Mouse (Mus musculus): ENCODE measurements at regions not wholly inside any gene's neighbourhood (a gene's known extent, or its start where the extent isn't known, plus 50 kb on each side); places are given as distances from the start of the nearest gene placed in this dataset.
"Not testable (repeated sequence)": the region's sequence is repeated elsewhere in the genome, so short reads cannot be mapped to it uniquely, and the experiment has no call there.

- DNase-seq: no peak
These were observed 256.3 kb upstream of the Sdr16c6 start for GRCm38 (mm10) chr4:4333472-4334123.

GRCm38 (mm10) chr4:4331105-4331504 lies 253.8 kb upstream of the Sdr16c6 start:
- DNase-seq: no peak

GRCm38 (mm10) chr4:4315651-4316411 lies 238.5 kb upstream of the Sdr16c6 start:
- no peak for DNase-seq

- DNase-seq: no peak
These were observed 234.2 kb upstream of the Sdr16c6 start for GRCm38 (mm10) chr4:4311496-4311895.

- DNase-seq: no peak
These were observed 229.6 kb upstream of the Sdr16c6 start for GRCm38 (mm10) chr4:4306922-4307321.

- DNase-seq: no peak
These were observed 228.5 kb upstream of the Sdr16c6 start for GRCm38 (mm10) chr4:4305740-4306249.

GRCm38 (mm10) chr4:4304666-4305065 lies 227.3 kb upstream of the Sdr16c6 start:
- no peak for DNase-seq

GRCm38 (mm10) chr4:4300189-4300879 lies 223.0 kb upstream of the Sdr16c6 start:
- no peak for DNase-seq

- DNase-seq: peak in 1 of 2 experiments; percentile 2
These were observed 222.3 kb upstream of the Sdr16c6 start for GRCm38 (mm10) chr4:4299631-4300030.

- no peak for DNase-seq
These were observed 172.3 kb upstream of the Sdr16c6 start for GRCm38 (mm10) chr4:4249601-4250000.

GRCm38 (mm10) chr4:4247669-4248068 lies 170.3 kb upstream of the Sdr16c6 start:
- DNase-seq: no peak

GRCm38 (mm10) chr4:4242306-4242980 lies 165.1 kb upstream of the Sdr16c6 start:
- DNase-seq: not testable (repeated sequence)

GRCm38 (mm10) chr4:4226209-4226608 lies 148.9 kb upstream of the Sdr16c6 start:
- DNase-seq: no peak

- DNase-seq: no peak
These were observed 142.4 kb upstream of the Sdr16c6 start for GRCm38 (mm10) chr4:4219701-4220100.

- DNase-seq: no peak
These were observed 134.6 kb upstream of the Sdr16c6 start for GRCm38 (mm10) chr4:4211892-4212291.

GRCm38 (mm10) chr4:4205158-4205557 lies 127.8 kb upstream of the Sdr16c6 start:
- DNase-seq: no peak

GRCm38 (mm10) chr4:4199309-4199708 lies 122.0 kb upstream of the Sdr16c6 start:
- DNase-seq: no peak

GRCm38 (mm10) chr4:4195834-4196233 lies 118.5 kb upstream of the Sdr16c6 start:
- no peak for DNase-seq

- no peak for DNase-seq
These were observed 117.9 kb upstream of the Sdr16c6 start for GRCm38 (mm10) chr4:4195250-4195649.
